Mouse (Mus musculus): ENCODE measurements around the gene Blnk. TPM values are rescaled to one million over a fixed set of nuclear protein-coding genes. Genes with fewer than 3 reads are reported as not detected.

Blnk gene
- polyA plus RNA-seq (2014; fragmentation: Nextera tagmentation; extraction: Ambion mirVana): 0.83 and 1.2 TPM in 2 replicates

- no peak for TF ChIP-seq CTCF (IDR thresholded peaks at IDR 0.05; ENCODE audit: low read depth)
- no peak within 1 kb of the TSS for H3K4me3 ChIP-seq (ENCODE audit: low read depth, low read length)
- no peak within 1 kb of the TSS for H3K9ac ChIP-seq
- no peaks in the 10 kb centered on the region for H3K4me1 ChIP-seq (ENCODE audit: insufficient read depth)
- no peaks in the 10 kb centered on the region for H3K27me3 ChIP-seq (ENCODE audit: insufficient read depth, low read length)
- no peaks in the 10 kb centered on the region for H3K36me3 ChIP-seq (ENCODE audit: insufficient read depth)
- DNase-seq (peak; percentile 70), ATAC-seq (ENCODE audit: insufficient read depth) (peak; percentile 56; the same call in 1 of the 2 replicates)
- H3K27ac ChIP-seq (ENCODE audit: low read depth): 0 out of 2 replicates have a peak within 1 kb of the TSS, but pooled peaks have one; percentile 6
- 32% methylated on average over 8 of the region's 8 CpGs for WGBS
- no peaks in the 10 kb centered on the region for H3K9me3 ChIP-seq (ENCODE audit: low read depth, low read length)
- H3K4me2 ChIP-seq: peak within 1 kb of the TSS; percentile 11; the same call in 1 of the 2 replicates
Measured at GRCm38 (mm10) chr19:40994057-40994585, at the start of gene Blnk. TSS of gene Blnk (minus strand) at chr19:40994535.

- Histone ChIP-seq H3K9me3 (ENCODE audit: low read depth, low read length) (no peaks in the 10 kb centered on the region), H3K9ac (no peak overlapping the region), H3K4me2 (no peak overlapping the region), H3K27ac (ENCODE audit: low read depth) (no peak overlapping the region), H3K4me1 (ENCODE audit: insufficient read depth) (no peaks in the 10 kb centered on the region), H3K27me3 (ENCODE audit: insufficient read depth, low read length) (no peaks in the 10 kb centered on the region), H3K4me3 (ENCODE audit: low read depth, low read length) (no peak overlapping the region), H3K36me3 (ENCODE audit: insufficient read depth) (no peaks in the 10 kb centered on the region)
- TF ChIP-seq CTCF (IDR thresholded peaks at IDR 0.05; ENCODE audit: low read depth): no peak
- ATAC-seq (ENCODE audit: insufficient read depth) (no peak), DNase-seq (no peak)
- 55% methylated on average over 7 of the region's 7 CpGs for WGBS
Measured at GRCm38 (mm10) chr19:41039110-41039509, 44.8 kb upstream of the Blnk start.

- Histone ChIP-seq H3K27ac (ENCODE audit: low read depth) (no peak overlapping the region), H3K9ac (no peak overlapping the region), H3K27me3 (ENCODE audit: insufficient read depth, low read length) (no peaks in the 10 kb centered on the region), H3K4me1 (ENCODE audit: insufficient read depth) (no peaks in the 10 kb centered on the region), H3K4me2 (no peak overlapping the region), H3K9me3 (ENCODE audit: low read depth, low read length) (no peaks in the 10 kb centered on the region), H3K36me3 (ENCODE audit: insufficient read depth) (no peaks in the 10 kb centered on the region), H3K4me3 (ENCODE audit: low read depth, low read length) (no peak overlapping the region)
- TF ChIP-seq CTCF (IDR thresholded peaks at IDR 0.05; ENCODE audit: low read depth): no peak
- 53% methylated on average over 4 of the region's 4 CpGs for WGBS
- DNase-seq (no peak), ATAC-seq (ENCODE audit: insufficient read depth) (no peak)
Measured at GRCm38 (mm10) chr19:41035809-41036551, 41.6 kb upstream of the Blnk start.

- H3K27ac ChIP-seq (ENCODE audit: low read depth): no peak overlapping the region
- ATAC-seq (ENCODE audit: insufficient read depth) (no peak), DNase-seq (no peak)
Measured at GRCm38 (mm10) chr19:41031869-41032268, 37.5 kb upstream of the Blnk start.

GRCm38 (mm10) chr19:41031009-41031408 lies 36.7 kb upstream of the Blnk start:
- H3K27me3 ChIP-seq (ENCODE audit: insufficient read depth, low read length): no peaks in the 10 kb centered on the region
- H3K4me1 ChIP-seq (ENCODE audit: insufficient read depth): no peaks in the 10 kb centered on the region
- H3K9ac ChIP-seq: no peak overlapping the region
- H3K36me3 ChIP-seq (ENCODE audit: insufficient read depth): no peaks in the 10 kb centered on the region
- 40% methylated on average over 11 of the region's 11 CpGs for WGBS
- no peak overlapping the region for H3K4me3 ChIP-seq (ENCODE audit: low read depth, low read length)
- DNase-seq: peak; percentile 55
- H3K4me2 ChIP-seq: no peak overlapping the region
- no peak for ATAC-seq (ENCODE audit: insufficient read depth)
- no peaks in the 10 kb centered on the region for H3K9me3 ChIP-seq (ENCODE audit: low read depth, low read length)
- no peak for TF ChIP-seq CTCF (IDR thresholded peaks at IDR 0.05; ENCODE audit: low read depth)
- no peak overlapping the region for H3K27ac ChIP-seq (ENCODE audit: low read depth)

More at GRCm38 (mm10) chr19:41031869-41032268, 37.5 kb upstream of the Blnk start:
- no peaks in the 10 kb centered on the region for H3K36me3 ChIP-seq (ENCODE audit: insufficient read depth)
- H3K9me3 ChIP-seq (ENCODE audit: low read depth, low read length): no peaks in the 10 kb centered on the region
- WGBS: 79% methylated on average over 6 of the region's 6 CpGs
- H3K9ac ChIP-seq: no peak overlapping the region
- H3K4me2 ChIP-seq: no peak overlapping the region
- no peaks in the 10 kb centered on the region for H3K4me1 ChIP-seq (ENCODE audit: insufficient read depth)
- TF ChIP-seq CTCF (IDR thresholded peaks at IDR 0.05; ENCODE audit: low read depth): no peak
- H3K27me3 ChIP-seq (ENCODE audit: insufficient read depth, low read length): no peaks in the 10 kb centered on the region
- no peak overlapping the region for H3K4me3 ChIP-seq (ENCODE audit: low read depth, low read length)

- Histone ChIP-seq H3K27ac (ENCODE audit: low read depth) (no peak overlapping the region), H3K9me3 (ENCODE audit: low read depth, low read length) (no peaks in the 10 kb centered on the region), H3K4me1 (ENCODE audit: insufficient read depth) (no peaks in the 10 kb centered on the region), H3K9ac (no peak overlapping the region), H3K36me3 (ENCODE audit: insufficient read depth) (no peaks in the 10 kb centered on the region), H3K4me3 (ENCODE audit: low read depth, low read length) (no peak overlapping the region), H3K27me3 (ENCODE audit: insufficient read depth, low read length) (no peaks in the 10 kb centered on the region), H3K4me2 (no peak overlapping the region)
- no peak for DNase-seq
- WGBS: 46% methylated on average over 6 of the region's 6 CpGs
- no peak for ATAC-seq (ENCODE audit: insufficient read depth)
- no peak for TF ChIP-seq CTCF (IDR thresholded peaks at IDR 0.05; ENCODE audit: low read depth)
Measured at GRCm38 (mm10) chr19:41030161-41030560, 35.8 kb upstream of the Blnk start.

GRCm38 (mm10) chr19:41029219-41029618 lies 34.9 kb upstream of the Blnk start, which contains the start of gene Dntt:
TSS of gene Dntt (plus strand) at chr19:41029275.
- ATAC-seq (ENCODE audit: insufficient read depth): no peak
- Histone ChIP-seq H3K4me2 (no peak within 1 kb of the TSS), H3K4me3 (ENCODE audit: low read depth, low read length) (no peak within 1 kb of the TSS), H3K4me1 (ENCODE audit: insufficient read depth) (no peaks in the 10 kb centered on the region), H3K36me3 (ENCODE audit: insufficient read depth) (no peaks in the 10 kb centered on the region), H3K9me3 (ENCODE audit: low read depth, low read length) (no peaks in the 10 kb centered on the region), H3K9ac (no peak within 1 kb of the TSS), H3K27me3 (ENCODE audit: insufficient read depth, low read length) (no peaks in the 10 kb centered on the region), H3K27ac (ENCODE audit: low read depth) (no peak within 1 kb of the TSS)
- TF ChIP-seq CTCF (IDR thresholded peaks at IDR 0.05; ENCODE audit: low read depth): no peak
- WGBS: 80% methylated on average over 6 of the region's 6 CpGs
- no peak for DNase-seq
